Mouse (Mus musculus) ovary, postnatal 14 days (tissue): ENCODE measurements around the gene Cfap161.
A peak's percentile ranks its signal among the peaks of the same experiment; 100 is the strongest.

Experiments
- DNase-seq: peaks from one replicate; pipeline ENCODE4 v3.0.0; 2022; ENCODE audit warnings: low spot score

Cfap161 gene

DNA sequence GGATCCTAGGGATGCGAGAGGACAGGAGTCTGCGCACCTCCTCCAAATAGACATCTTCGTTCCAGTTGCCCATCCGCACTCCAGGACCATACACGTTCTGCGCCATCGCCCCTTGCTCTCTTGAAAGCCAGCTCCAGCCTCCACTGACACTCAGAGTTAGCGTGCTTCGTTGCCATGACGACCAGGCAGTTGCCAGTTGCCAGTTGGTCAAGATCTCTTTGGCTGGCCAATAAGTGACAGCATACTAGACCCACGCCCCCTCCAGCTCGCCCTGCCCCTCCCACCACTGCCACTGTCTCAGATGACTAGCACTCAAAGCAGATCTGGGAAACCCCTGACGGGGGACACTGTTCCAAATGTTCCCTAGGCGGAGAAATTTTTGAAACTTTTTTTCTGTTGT is at the start of gene Cfap161:
TSS of gene Cfap161 (minus strand) at position 176 of the 400 bp plus-strand sequence.
- DNase-seq, result no peak

DNA sequence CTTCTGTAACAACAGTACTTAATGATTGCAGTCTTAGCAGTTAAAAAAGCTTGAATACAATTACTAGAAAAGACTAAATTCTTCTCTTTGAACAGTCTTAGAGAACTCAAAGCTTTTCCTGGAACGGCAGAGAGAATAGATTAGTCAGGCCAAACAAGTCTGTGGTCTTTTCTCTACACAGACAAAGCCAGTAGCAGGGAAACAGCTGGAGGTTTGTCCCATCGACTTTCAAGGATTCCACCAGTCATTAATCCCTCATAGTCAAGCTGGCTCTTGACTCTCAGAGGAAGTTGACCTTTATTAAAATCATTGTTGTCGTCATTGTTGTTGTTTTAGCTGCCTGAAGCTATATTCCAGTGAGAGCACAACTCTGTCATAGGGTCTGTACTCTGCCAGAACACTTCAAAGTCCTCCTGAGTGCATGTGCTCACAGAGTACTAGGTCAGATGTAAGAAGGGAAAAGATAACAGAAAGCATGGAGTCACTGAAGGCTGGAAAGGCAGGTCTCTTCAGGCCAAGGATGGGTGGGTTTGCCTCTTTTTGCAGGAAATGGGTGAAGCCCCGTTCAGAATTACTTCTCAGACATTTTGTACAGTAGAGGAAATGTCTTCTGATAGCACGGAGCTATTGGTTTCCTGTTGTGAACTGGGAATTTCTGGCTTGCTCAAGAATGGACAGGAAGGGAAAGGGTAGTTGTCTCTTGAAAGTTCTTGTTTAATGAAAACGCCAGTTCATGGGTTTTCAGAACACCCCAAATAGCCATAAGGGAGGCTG is 48.0 kb upstream of the Cfap161 start:
- DNase-seq, result no peak

DNA sequence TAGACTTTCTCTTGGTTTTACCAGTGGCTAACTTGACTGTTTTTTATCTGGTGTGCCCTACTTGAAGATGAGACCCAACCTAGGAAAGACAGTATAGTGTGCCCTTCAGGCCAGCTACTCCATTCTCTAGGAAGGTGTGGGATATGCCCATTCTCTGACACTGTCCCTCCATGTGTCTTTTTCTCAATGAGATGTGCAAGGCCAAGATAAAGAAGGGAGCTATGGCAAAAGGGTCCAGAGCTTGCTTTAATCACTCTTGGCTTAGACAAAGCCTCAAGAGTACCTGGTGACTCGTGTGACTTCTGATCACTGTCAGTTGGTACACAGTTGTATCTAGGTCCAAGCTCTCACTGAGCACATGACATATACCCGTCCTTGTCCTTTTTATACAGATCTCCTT is 45.4 kb upstream of the Cfap161 start:
- no peak for DNase-seq

DNA sequence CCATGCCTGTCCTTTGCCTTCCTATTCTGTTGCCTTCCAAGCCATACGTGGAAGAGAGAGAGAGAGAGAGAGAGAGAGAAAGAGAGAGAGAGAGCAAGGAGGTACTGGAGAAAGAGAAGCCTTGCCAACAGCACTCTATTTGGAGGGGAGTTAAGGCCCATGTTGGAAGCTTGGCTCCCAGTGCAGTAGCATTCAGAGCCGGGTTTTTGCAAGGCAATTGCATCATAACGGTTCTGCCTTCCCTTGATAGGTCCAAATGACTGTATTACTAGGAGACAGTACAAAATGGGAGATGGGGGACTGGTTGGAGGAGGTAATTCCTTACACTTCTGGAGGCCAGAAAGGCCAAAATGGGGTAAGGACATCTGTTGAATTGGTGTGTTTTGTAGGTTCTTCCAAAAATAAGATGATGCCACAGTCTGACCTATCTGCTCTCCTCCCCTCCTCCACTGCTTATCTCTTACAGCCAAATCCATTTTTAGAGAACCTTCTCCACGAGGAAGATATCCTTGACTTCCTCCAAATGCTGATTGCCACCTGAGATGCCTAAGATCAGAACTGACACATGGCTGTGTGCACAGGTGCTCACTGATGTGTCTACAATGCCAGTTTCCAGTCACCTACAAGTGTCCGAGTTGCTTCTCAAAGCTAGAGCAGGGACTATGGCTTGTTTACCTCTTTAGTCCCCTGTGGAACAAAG is 44.0 kb upstream of the Cfap161 start:
- no peak for DNase-seq

DNA sequence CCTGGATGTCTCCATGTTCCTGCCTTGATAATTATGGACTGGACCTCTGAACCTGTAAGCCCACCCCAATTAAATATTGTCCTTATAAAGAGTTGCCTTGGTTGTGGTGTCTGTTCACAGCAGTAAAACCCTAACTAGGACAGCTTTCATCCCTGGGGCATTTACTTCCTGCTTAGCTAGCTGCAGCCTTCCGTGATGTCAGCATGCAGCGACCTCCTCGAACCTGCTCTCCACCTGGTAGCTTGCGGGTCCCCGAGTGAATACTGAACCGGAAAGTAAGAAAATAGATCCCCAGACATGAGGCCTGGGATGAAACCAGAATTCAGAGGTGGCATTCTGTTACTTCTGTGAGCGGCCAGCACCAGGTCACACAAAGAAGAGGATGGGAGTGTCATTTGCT is 34.7 kb upstream of the Cfap161 start:
- no peak for DNase-seq

DNA sequence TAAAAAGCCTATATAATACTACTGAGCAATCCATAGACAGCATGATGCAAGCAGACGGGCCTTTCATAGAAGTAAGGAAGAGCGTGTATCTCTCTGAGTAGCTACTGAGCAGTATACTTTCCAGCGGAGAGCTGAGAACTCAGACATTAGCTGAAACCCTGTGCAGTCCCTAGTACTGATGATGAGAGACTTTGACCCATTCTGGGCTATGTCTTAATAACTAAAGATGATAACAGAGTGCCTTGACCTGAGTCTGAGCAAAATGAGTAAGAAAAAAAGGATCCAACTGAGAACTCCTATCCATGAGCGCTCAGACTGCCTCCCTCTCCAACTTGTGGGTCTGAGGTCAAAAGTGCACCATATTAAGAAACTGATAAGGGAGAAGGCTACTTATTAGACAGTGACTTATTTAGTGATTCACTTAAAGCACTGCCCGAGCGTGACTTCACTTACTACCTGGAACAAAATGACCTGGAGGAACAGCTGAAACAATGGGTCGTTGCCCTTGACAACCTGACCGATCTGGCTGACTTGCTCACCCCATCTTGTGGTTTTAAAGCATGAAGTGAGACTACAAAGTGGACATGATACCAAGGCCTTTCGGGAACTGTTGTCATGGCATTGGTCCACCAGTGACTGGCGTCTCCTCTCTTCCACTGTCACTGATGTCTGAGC is 32.9 kb upstream of the Cfap161 start:
- no peak for DNase-seq

DNA sequence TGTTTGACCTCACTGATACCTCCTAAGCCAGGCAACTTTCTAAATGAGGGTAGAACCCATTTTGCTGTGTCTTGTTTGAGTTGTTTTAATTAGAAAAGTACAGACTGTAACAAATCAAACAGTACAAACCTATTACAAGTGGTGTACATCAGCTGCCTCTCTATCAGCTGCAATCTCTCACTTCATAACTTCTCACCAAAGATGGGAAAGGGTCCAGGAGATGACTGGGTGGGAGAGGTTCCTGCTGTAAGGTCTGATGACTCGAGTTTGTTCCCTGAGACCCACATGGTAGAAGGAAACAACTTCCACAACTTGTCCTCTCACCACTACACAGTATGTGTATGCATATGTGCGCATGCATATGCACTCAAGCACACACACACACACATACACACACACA is 32.1 kb upstream of the Cfap161 start:
- no peak for DNase-seq

DNA sequence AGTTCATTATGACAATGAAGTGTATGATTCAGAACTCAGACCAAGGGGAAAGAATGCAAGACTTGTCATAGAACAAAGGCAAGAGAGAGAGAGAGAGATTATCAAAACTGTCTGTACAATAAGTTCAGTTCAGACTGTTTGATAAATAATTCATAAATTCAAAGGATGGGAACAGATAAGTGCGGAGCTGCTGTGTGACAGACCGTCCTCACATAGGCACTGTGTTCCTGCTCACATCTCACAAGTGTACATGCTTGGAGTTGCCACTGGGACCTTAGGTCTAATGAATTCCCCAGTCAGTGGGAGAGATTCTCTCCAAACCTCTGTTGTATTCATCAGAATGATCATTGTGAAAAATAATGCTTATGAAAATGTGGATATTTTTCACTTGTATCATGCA is 27.3 kb upstream of the Cfap161 start:
- DNase-seq, result no peak

DNA sequence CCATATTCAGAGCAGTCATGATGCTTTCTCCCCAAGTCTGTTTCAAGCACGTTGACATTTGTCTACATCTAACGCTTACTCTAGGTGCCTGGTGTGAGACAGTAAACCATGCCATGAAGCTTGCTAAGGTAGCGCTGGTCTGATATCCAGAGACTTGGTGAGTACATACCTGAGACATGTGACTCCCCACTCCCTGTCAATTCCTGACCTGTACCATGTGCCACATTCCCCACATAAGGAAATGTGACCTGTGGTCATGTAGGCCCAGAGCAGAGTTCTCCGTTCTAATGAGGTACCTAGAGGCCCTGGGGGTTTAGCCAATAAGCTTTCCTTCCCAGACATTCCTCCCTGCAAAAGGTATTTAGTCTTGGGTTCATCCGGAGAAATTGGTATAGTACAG is 22.2 kb upstream of the Cfap161 start:
- no peak for DNase-seq

DNA sequence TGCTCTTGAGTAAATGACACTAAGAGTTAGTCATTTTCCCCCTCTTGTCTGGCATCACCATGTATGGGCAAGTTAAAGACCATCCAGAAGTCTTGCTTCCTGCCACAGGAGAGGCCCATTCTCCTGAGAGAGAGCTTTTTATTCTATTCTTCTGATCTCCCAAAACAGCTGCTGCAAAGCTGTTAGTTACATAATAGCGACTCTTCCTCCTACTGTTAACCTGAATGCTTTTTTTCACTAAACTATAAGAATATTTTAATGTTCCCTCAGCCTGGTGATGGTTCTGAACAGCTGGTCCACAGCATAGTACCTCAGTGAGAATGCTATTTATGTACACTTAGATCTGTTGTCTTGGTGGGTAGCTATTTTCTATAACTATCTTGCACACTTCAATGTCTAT is 21.0 kb upstream of the Cfap161 start:
- DNase-seq, result no peak

DNA sequence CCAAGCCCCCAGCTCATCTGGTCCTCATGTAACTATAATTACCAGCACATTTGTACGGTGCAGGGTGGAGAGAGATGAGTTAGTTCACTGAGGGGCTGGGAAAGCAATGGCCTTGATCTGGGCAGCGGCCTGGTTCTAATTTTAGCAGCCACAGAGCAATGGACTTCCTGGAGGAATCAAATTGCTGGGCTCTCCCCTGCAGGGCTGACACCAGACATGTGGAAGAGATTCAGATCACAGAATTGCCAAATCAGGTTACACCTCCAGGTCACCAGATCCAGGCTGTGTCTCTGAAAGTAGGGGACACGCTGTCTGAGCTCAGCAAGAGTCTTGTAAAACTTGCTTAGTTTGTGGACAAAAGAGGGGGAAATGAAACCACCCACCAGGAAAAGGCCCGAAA is 19.3 kb upstream of the Cfap161 start:
- peak; percentile 37 for DNase-seq

DNA sequence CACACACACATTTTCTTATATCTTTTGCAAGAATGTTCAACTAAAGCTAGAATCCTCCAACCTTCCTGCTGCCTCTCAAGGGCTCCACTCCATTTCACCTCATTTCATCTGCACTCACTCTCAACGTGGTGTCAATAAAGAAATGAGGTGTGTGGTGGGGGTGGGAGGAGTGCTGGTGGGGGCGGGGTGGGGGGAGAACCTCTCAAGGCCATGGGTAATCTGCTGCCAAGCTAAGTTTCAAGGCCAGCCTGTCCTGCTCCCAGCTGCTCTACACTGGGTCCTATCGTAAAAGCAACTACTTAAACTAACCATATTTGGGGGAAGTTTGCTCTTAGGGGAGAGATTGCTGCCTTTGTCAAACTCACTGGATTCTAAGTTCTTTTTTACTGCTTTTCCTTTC is 18.8 kb upstream of the Cfap161 start:
- no peak for DNase-seq

DNA sequence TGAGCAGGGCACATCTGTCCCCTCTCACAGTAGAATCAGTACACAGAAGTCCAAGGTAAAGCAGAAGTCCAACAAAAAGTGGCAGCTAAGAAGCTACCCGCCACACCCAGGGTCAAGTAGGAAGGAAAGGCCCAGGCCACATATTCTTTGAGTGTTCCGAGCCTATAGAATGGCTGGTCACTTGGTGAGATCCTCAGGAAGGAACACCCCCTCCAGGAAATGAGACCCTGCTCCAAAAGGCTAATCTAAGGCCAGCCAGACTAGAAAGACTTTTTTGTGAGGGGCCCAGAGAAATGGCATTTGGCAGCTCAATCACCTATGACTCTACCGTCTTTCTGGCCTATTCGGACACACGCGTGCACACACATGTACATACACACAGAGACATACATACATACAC is 18.3 kb upstream of the Cfap161 start:
- no peak for DNase-seq

DNA sequence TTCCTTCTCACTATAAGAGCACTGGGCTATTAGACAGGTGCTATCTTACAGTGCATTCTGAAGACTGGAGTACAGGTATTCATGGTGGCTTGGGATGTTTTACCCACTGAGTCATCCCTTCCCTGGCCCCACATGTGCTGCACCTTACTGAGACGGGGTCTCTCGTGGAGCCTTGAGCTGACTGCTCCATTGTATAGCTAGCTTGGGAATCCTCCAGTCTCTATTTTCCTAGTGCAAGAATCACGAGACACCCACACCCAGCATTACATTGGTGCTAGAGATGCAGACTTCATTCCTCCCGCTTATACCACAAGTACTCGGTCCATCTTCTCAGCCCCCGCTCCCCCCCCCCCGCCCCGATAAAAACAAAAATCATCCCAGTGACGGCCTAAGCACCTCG is 17.9 kb upstream of the Cfap161 start:
- DNase-seq, result no peak

DNA sequence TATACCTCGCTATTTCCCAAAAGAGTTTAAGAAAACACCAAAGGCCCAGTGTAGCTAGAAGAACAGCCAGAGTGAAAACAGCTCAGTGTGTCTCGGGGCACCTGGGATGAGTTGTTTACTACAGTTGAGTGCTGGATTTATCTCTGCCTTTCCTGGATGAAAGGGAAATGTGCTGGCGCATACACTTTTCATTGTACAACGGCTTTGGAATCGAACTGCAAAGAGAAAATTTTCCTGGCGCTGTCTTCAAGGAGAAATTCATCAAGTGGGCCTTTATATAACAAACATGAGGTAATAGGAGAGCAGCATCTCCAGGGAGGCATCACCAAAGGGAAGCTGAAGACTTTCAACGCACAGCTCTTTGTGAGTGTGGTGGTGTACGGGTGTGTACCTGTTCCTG is 17.2 kb upstream of the Cfap161 start:
- no peak for DNase-seq

DNA sequence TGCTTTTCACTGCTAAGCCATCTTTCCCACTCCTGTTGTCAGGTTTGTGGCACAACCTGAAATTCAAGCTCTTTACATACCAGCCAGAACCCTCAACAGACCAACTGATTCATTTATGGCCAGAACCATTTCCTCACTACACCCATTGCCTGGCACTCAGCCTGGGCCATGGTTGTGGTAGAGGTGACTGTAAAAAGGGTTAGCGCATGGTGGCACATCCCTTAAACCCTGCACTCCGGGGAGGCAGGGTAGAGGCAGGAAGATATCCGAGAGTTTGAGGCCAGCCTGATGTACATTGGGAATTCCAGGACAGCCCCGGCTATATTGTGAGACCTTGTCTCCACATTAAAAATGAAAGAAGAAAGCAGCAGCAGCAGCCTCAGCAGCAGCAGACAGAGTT is 16.8 kb upstream of the Cfap161 start:
- DNase-seq, result no peak

DNA sequence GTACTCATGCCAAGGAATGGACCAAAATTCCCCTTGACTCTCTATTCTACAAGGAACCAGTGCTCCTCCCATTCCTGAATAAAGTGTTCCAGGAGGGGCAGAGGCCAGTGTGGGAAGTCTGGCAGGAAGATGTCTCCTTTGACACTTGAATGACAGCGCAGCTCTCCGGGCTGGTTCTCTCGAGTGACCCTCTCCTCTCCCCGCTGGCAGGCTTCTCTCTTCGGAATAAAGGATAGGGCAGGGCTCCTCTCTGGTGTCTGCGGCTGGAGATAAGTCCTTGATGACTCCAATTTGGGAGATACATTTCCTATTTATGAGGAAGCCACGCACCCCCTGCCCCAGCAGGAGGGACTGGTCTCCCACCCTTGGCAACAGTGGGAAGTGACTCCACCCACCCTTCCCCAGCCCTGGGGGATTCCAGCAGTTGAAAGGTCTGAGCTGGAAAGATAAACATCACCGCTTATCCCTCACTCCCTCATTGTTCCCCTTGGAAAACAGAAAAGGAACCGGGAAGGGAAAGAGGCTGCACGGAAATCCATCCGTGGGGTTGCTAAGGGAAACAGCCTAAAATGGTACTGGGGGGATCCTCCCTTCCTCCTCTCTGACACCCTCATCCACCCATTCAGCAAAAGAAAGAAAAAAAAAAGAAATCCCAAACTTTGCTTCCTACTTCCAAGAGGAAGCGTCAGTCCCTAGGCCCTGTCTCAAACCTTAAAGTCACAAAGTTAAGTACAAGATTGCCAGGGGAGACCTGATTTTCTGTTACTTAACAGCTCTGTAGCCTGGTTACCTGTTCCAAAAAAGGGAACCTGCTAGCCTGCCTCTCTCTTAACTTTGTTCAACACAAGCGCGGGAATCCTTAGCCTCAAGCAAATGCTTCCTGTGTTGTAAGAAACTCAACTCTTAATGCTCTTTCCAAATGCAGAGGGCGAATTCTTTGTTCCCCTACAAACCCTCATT is 15.7 kb upstream of the Cfap161 start:
- DNase-seq, result peak; percentile 20

DNA sequence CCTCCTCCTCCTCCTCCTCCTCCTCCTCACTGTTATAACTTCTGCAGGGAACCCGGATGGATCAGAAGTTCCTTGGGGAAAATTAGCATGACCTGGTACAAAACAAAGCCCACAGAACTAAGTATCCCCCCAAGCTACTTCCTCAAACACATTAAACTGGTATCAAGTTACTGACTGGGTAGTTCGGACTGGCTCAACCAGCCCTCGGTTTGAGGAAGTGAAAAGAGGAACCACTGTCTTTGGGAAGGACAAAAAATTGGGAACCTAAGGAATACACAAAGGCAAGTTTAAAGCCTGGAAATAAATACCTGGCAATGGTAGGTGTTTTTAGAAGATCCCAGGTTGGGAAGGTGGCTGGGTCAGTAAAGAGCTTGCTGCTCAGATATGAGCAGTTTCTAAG is 15.0 kb upstream of the Cfap161 start:
- no peak for DNase-seq

DNA sequence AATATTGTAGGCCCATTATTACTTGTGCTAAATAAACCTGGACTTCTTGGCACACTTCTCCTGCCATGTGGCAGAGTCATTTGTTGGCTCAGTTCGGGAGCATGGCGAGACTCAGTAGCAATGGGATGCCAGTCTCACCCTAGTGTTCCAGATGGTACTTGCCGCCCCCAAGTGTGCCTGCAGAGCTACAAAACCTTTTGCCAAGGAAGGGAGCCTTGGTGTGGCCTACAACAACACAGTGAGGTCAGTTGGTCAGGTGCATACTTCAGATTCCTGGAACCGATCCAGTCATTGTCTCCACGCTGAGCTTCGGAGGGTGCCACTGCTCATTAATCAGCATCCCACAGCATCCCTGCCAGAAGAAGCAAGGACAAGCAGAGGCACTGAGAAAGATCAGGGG is 14.4 kb upstream of the Cfap161 start:
- no peak for DNase-seq

DNA sequence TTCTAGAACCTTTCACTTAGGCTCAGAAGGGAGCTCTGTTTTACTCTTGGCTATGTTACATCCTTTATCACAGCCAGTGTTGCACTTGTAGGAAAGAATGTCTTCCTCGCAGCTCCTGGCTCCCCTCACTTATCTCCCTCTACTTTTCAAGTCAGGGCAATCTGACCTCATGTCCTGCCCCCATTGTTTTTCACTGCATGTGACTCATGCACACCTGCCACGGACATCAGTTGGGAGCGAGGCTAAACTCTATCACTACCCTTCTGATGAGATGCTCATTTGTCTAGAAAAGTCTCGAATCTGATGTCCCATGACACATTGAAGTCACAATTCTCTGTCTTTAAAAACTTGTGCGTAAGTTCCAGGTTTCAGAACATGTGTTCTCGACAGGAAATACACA is 12.3 kb upstream of the Cfap161 start:
- DNase-seq, result no peak

DNA sequence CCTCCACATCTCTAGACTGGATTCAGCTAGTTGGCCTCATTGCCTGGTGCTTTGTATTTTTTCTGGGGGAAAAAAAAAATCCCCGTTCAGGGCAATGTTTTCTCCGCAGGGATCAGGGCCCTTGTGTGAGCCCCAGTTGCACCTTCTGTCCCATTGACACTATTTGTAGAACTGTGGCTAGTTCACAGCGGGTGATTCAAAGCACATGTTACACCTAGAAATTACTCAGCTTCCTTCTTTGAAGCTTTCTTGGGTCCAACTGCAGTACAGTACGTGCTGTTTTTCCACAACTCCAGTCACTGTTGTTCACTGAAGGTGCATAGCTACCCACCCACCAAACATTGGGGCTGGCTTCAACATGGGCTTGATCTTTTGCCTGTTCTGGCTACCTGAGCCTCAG is 9.1 kb upstream of the Cfap161 start:
- no peak for DNase-seq

DNA sequence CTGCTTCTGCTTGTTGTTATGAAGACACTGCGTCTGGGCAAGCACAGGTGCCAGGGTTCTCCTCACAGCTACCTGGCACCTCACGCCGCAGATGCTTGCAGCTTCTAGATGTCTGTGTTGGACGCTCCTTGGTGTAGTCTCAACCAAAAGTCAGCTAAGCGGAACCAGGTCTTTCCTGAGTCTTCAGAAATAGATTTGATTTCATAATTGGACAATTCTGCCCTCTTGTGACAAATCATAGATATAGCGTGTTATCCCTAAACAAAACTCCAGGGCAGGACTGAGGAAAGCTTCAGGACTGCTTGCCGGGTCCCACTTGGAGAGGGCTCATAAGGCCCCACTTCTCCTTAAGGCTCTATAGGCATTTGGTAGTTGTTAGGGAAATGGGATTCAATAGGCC is 7.8 kb upstream of the Cfap161 start:
- DNase-seq, result no peak
